Mouse (Mus musculus) lung, adult 2 months (tissue): ENCODE data around the gene Naa20. TPM values are rescaled to one million over a fixed set of nuclear protein-coding genes. Genes with fewer than 3 reads are reported as not detected.
"Not testable (repeated sequence)": the region's sequence is repeated elsewhere in the genome, so short reads cannot be mapped to it uniquely, and the experiment has no call there.

Experiments used
- DNase-seq: peaks from one replicate; pipeline ENCODE4 v3.0.0; 2022
- H3K4me1 ChIP-seq: fragments of 200-500 bp; 2 replicates; pipeline ENCODE4 v1.6.1; 2011; ENCODE audit warnings: low read length; ENCODE audit not compliant: control insufficient read depth, insufficient read depth
- H3K4me3 ChIP-seq: fragments of 200-500 bp; replicated peaks from 2 replicates; pipeline ENCODE3; 2011; ENCODE audit warnings: low read depth, mild to moderate bottlenecking, control low read depth, low read length; ENCODE audit errors: extremely low read depth
- CTCF ChIP-seq: fragments of 200-500 bp; IDR thresholded peaks from 2 replicates; pipeline ENCODE4 v1.5.1; 2011; ENCODE audit warnings: mild to moderate bottlenecking, low read length, control low read depth; ENCODE audit not compliant: insufficient read depth
- POLR2A ChIP-seq: fragments of 200-500 bp; IDR thresholded peaks from 2 replicates; pipeline ENCODE4 v1.6.1; 2011; ENCODE audit warnings: low read depth, mild to moderate bottlenecking, control low read depth, low read length, borderline replicate concordance; ENCODE audit errors: extremely low read depth
- WGBS: fragments of 180-500 bp; shearing (Covaris S2); methylation state at CpG from one replicate; pipeline ENCODE4 v1.1.7; 2018; 5-methylcytosine and 5-hydroxymethylcytosine counted together
- polyA plus RNA-seq: library from polyadenylated mRNA; depleted of rRNA; stranded (reverse); fragments of >200 nt; gene quantifications from 2 replicates; pipeline ENCODE4 v1.2.3, GENCODE M21; 2012

Gene Naa20
- polyA plus RNA-seq, 1 experiment, result 27.3 TPM

DNA sequence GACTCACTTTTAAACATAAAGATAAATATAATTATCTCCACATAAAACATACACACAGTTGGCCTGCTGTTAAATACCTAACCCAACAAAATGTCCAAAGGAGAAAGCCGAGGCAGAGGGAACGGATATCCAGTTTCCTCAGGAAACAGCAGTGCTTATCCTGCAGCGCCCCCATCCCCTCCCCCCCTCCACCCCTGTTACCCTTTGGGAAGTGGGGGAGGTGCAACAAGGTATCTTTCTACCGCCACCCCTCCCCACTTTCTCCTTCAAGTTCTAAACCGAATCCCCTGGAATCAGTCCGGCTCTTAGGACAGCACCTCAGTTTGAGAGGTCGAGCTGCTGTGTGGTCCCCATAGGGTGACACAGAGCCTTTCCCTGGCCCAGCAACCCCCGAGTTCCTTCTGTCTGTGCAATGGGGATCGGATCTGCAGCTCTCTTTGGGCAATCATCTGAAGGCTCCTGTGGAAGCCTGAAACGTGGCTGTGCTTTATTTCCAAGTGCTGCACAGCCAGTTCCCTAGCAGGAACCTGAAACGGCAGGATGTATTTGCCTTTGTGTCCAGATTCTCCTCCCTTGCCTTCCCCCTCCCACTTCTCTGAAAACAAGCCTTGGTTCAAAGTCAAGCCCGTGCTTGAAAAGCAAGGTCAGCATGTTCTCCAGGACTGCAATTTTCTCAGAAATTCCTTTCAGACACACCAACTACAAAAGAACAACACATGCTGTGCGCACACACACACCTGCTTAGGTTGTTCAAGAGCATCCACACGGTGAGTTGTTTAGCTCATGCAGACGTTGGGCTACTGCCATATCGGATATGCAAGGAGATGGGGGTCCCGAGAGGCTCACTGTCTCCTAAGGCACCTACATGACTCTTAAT is 17.6 kb upstream of the Naa20 start:
- DNase-seq, result no peak
- TF ChIP-seq CTCF (no peak), POLR2A (no peak)
- 28% methylated on average over 17 of the region's 17 CpGs for WGBS
- Histone ChIP-seq H3K4me3 (no peak overlapping the region), H3K4me1 (peaks cover 49% of the 10 kb centered on the region)

DNA sequence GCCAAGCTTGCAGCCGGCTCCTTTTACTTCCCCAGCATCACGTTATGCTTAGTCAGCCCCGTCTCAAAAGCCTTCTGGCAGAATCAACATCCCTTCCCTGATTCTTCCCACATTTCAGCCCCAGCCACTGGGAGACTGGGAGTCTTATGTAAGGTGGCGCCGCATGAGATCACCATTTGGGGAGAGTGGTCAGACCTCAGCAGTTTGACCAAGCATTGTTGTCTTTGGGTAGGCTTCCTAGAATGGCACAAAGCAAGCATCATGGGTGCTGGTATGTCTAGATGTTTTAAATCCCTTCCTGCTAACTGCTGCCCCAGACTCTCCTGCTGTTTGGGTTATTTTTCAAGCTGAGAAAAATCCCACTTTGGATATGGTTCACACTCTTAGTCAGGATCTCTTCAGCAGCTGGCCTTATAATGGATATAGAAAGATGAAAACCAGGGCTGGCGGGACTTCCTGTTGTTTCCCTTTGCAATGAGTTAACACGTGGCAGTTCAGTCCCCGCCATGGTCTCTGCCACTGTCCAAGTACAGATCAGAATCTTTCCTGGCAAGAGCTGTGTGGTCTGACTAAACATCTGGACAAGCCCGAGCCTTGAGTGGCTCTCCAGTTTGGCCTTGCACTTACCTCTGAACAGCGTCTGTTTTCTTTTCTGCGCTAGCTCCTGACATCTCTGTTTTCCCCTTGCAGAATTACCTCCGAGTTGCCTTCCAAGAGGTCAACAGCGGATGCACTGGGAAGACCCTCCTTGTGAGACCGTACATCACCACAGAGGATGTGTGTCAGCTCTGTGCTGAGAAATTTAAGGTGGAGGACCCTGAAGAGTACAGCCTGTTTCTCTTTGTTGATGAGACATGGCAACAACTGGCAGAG is 16.8 kb upstream of the Naa20 start:
- 23% methylated on average over 14 of the region's 14 CpGs for WGBS
- no peak for DNase-seq
- H3K4me1 ChIP-seq, result peaks cover 49% of the 10 kb centered on the region
- H3K4me3 ChIP-seq, result no peak overlapping the region
- TF ChIP-seq POLR2A (no peak), CTCF (no peak)

DNA sequence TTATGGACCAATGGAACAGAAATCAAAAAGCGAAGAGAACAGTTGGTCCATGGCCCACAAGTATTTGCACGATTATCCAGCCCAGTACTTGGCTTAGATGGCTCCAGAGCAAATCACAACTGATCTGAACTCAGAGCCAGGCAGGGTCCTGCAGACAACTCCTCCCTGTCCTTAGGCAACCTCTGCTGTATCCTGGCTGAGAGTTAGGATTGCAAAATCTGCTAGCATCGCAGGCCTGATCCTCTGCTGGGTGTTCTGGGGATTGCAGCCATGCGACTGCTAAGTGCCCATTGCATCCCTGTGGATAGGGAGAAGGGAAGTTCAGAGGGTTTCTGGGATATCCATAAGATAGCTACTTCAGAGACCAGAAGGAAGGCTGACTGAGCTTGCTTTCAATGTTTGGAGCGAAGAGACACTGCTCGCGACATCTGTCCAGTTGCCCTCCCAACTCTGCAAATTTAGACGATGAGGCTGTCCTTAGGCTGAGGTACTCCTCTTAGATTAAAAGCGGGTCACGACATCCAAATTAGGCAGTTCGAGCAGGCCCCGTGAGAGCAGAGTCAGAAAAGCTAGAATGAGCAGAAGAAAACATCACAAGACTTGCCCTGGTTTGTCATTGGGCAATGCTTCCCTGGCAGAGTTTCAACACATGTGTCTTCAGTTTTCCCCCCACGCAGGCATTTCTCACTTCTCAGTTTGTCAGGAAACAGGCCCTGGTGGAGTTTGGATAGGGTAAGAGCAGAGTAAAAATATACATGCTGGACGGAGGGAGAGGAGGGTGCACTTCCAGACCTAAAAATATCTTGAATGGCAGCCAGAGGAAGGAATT is 13.7 kb upstream of the Naa20 start:
- TF ChIP-seq CTCF (peak; percentile 78), POLR2A (no peak)
- DNase-seq, result no peak
- Histone ChIP-seq H3K4me3 (no peak overlapping the region), H3K4me1 (peaks cover 40% of the 10 kb centered on the region)
- WGBS, result 24% methylated on average over 14 of the region's 14 CpGs

DNA sequence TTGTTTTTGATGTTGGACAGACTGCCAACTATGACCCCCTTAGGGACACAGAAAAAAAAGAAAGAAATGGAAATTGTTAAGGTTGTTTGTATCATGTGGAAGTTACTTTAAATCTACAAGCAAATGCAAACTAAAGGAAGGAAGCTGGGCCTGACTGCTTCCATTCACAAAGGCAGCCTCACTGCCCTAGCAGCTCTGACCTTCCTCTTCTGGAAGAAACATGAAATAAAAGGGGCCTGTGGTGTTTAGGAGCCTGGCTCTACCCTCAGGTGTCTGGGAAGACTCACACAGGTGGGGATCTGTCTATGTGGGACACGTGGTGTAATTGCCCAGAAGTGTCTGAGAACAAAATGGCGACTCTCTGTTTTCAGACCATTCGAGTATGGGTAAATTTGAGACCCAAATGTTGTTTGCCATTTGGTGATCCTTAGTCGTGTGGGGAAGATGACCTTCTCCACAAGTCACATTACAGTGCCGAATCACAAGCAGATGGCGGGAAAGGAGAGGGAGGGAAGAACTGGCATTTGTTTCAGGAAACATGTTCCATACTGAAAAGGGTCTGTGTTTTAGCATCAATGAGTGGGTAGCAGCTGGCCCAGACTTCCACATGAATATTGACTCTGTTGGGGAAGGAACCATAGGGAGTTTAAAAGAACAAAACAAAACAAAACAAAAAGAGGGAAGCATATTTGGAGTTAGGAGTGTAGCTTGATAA is 13.0 kb upstream of the Naa20 start:
- DNase-seq, result no peak
- 38% methylated on average over 6 of the region's 6 CpGs for WGBS
- Histone ChIP-seq H3K4me1 (peaks cover 34% of the 10 kb centered on the region), H3K4me3 (no peak overlapping the region)
- TF ChIP-seq CTCF (no peak), POLR2A (no peak)

DNA sequence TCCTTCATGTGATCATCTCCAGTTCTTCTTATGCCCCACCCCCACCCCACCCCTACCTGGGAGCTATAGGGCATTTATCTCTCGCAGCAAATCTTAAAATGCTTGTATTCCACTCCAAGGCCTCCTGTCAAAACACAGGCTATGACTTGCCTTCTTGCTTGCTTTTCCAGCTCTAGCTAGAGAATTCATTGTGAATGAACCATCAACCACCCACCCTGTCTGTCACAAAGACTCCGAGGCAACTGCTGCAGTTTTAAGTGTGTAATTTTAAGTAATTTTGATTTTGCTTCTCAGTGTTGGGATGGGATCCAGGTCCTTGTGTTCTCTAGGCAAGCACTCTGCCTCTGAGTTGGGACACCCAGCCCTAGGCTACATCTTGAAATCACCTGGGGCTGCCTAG is 11.3 kb upstream of the Naa20 start:
- WGBS, result 47% methylated on average over 2 of the region's 2 CpGs
- peaks cover 23% of the 10 kb centered on the region for H3K4me1 ChIP-seq
- TF ChIP-seq POLR2A, result no peak
- TF ChIP-seq CTCF, result no peak
- no peak for DNase-seq
- no peak overlapping the region for H3K4me3 ChIP-seq

DNA sequence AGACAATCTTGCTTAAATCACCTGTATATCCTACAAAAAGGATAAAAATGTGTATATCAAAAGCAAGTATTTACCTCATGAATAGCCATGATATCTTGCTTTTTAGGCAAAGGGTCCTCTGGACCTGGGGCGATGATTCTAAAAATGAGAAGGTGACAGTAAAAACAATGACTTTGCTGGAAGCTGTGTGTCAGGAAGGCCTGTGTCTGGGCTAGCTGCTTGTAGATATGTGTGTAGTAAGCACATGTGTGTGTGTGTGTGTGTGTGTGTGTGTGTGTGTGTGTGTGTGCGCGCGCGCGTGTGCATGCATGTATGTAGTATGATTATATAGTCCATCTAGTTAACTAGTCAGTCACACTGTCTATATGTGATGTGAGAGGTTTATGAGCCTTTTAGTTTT is 8.1 kb upstream of the Naa20 start:
- DNase-seq, result no peak
- Histone ChIP-seq H3K4me1 (peaks cover 7% of the 10 kb centered on the region), H3K4me3 (no peak overlapping the region)
- TF ChIP-seq POLR2A (no peak), CTCF (no peak)
- WGBS, result 97% methylated on average over 6 of the region's 6 CpGs

DNA sequence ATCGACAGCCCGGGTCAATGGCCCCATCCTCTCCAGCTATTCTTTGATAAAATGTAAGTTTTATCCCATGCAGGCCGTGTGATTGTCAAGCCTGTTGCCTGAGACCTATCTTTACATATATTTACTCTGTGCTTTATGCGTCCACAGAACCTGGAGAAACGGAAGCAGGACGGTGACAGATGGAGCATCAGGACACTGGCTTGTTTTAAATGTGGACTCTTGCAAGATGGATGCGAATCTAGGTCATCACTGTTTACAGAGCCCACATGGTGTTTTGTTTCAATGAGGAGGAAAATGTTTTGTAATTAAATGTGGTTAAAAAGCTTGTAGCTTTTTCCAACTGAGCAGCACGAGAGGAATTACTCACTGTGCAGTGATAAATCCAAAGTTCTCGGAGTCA is 3.8 kb upstream of the Naa20 start:
- no peak for TF ChIP-seq CTCF
- TF ChIP-seq POLR2A, result no peak
- H3K4me1 ChIP-seq, result peaks cover 2% of the 10 kb centered on the region; the same call in 1 of the 2 replicates
- H3K4me3 ChIP-seq, result no peak overlapping the region
- DNase-seq, result no peak
- 59% methylated on average over 9 of the region's 9 CpGs for WGBS

DNA sequence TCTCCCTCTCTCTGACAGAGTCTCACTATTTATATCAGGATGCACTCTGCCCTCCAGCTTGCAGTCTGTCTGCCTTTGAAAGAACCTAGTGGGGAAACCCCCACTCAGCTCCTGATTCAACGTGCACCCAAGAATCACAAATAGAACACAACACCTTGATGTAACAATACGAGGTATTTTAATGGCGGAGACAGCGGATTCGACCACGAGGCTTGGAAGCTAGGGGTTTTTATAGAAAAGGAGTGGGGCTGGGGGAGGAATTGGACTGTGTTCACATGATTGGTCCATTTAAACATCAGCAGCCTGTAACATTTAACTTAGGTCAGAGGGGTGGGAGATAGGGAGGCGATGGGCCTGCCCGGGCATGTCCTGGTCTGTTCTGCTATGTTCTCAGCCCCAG is 1.6 kb upstream of the Naa20 start:
- DNase-seq, H3K4me3 ChIP-seq: not testable (repeated sequence)
- peaks cover 14% of the 10 kb centered on the region for H3K4me1 ChIP-seq
- 73% methylated on average over 7 of the region's 8 CpGs for WGBS
